Mouse (Mus musculus) granulocyte monocyte progenitor cell, adult 5-6 weeks (primary cell): ENCODE results near the gene Arsb. TPM values are rescaled to one million over a fixed set of nuclear protein-coding genes. Genes with fewer than 3 reads are reported as not detected.
A peak's percentile ranks its signal among the peaks of the same experiment; 100 is the strongest.
"Not testable (repeated sequence)": the region's sequence is repeated elsewhere in the genome, so short reads cannot be mapped to it uniquely, and the experiment has no call there.

Experiments
- ATAC-seq: replicated peaks from 2 replicates; pipeline ENCODE4 v1.8.0; 2016; ENCODE audit warnings: mild to moderate bottlenecking, moderate TSS enrichment, inconsistent platforms; ENCODE audit not compliant: poor library complexity, severe bottlenecking
- total RNA-seq, 2 experiments: library from RNA; stranded (forward) in 1 of 2; stranded (reverse) in 1 of 2; fragments of 200-712, 200-1000 nt in 1 of 2; fragments of >200 nt in 1 of 2; fragmentation: Nextera tagmentation in 1 of 2; gene quantifications; 2 replicates each; pipeline ENCODE4 v1.2.3; 2014 to 2017

Arsb gene
- total RNA-seq, 2 experiments from 2014 or later, result 40.6 to 112 TPM

GRCm38 (mm10) chr13:93786051-93786450 lies 14.6 kb downstream of the Arsb start:
- ATAC-seq, result no peak

GRCm38 (mm10) chr13:93787647-93788046 lies 16.2 kb downstream of the Arsb start:
- no peak for ATAC-seq

GRCm38 (mm10) chr13:93792945-93793642 lies 21.7 kb downstream of the Arsb start:
- ATAC-seq, result peak; percentile 20; the same call in 1 of the 2 replicates

GRCm38 (mm10) chr13:93793643-93794182 lies 22.3 kb downstream of the Arsb start:
- ATAC-seq, result no peak

GRCm38 (mm10) chr13:93797011-93797600 lies 25.7 kb downstream of the Arsb start:
- no peak for ATAC-seq

GRCm38 (mm10) chr13:93810311-93810710 lies 38.9 kb downstream of the Arsb start:
- not testable (repeated sequence) for ATAC-seq

GRCm38 (mm10) chr13:93814081-93814480 lies 42.7 kb downstream of the Arsb start:
- no peak for ATAC-seq

- ATAC-seq, result peak; percentile 72
Observed at GRCm38 (mm10) chr13:93814676-93815075, 43.2 kb downstream of the Arsb start.

- ATAC-seq, result no peak
Observed at GRCm38 (mm10) chr13:93815128-93815527, 43.7 kb downstream of the Arsb start.

- ATAC-seq, result no peak
Observed at GRCm38 (mm10) chr13:93816127-93816526, 44.7 kb downstream of the Arsb start.

GRCm38 (mm10) chr13:93816688-93817331 lies 45.4 kb downstream of the Arsb start:
- no peak for ATAC-seq

GRCm38 (mm10) chr13:93820173-93820572 lies 48.7 kb downstream of the Arsb start:
- no peak for ATAC-seq

GRCm38 (mm10) chr13:93822001-93822400 lies 50.6 kb downstream of the Arsb start:
- ATAC-seq, result no peak

GRCm38 (mm10) chr13:93825792-93826558 lies 54.5 kb downstream of the Arsb start:
- no peak for ATAC-seq

GRCm38 (mm10) chr13:93827745-93828144 lies 56.3 kb downstream of the Arsb start:
- ATAC-seq, result no peak

GRCm38 (mm10) chr13:93829565-93830293 lies 58.3 kb downstream of the Arsb start:
- no peak for ATAC-seq

GRCm38 (mm10) chr13:93830294-93830645 lies 58.8 kb downstream of the Arsb start:
- no peak for ATAC-seq

- ATAC-seq, result no peak
Observed at GRCm38 (mm10) chr13:93837481-93838225, 66.2 kb downstream of the Arsb start.

- no peak for ATAC-seq
Observed at GRCm38 (mm10) chr13:93838431-93839136, 67.2 kb downstream of the Arsb start.
